Mouse (Mus musculus): ENCODE measurements around the gene Gak.
"Not testable (repeated sequence)": the region's sequence is repeated elsewhere in the genome, so short reads cannot be mapped to it uniquely, and the experiment has no call there.

Gene Gak

DNA sequence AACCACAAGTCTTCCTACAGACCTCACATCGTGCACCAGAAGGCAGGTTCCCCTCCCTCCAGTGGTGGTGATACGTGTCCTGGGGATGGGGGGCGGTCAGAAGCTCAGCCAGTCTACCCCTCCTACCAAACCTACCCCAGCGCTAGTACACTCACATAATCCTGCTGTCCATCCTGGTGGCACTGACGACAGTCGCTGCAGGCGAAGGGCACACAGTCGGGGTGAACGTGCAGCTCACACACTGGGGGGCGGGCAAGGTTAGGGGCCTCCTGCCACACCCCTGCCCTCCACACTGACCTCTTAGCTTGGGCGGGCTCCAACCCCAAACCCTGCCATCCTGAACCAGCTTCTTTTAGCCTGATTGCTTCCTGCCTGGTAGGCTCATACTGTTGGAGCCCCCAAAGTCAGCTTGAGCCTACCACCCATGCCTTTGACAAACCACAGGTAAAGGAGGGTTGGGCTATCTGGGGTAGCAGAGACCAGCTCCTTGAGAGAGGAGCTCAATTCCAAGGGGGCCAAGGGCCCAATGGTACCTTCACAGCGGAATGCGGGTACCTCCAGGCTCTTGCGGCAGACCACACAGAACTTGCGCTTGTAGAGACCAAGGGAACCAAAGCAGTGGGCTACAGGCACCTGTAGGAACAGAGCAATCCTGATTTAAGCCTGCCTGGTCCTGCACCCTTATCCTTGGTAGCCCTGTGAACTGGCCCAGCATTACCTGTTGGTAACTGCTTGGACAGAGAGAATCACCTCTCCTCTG lies 26.5 kb upstream of the Gak start:
- no peak for DNase-seq (ENCODE audit: low spot score)

DNA sequence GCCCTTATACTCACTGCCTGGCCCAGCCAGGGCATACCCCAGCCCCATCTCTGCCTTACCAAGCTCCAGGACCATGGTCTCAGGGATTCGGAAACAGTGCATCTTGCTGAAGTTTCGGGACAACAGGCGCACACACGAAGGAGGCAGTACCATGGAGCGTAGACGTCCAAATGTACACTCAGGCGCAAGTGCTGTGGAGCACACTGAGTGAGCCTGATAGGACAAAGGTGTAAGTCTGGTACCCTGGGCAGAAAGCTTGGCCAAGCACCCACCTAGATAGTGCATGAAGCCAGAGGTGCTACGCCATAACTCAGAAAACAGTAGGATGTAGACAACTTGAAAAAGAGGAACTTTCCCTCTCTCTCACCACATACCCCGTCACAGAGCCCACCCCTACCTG lies 25.8 kb upstream of the Gak start:
- no peak for DNase-seq (ENCODE audit: low spot score)

DNA sequence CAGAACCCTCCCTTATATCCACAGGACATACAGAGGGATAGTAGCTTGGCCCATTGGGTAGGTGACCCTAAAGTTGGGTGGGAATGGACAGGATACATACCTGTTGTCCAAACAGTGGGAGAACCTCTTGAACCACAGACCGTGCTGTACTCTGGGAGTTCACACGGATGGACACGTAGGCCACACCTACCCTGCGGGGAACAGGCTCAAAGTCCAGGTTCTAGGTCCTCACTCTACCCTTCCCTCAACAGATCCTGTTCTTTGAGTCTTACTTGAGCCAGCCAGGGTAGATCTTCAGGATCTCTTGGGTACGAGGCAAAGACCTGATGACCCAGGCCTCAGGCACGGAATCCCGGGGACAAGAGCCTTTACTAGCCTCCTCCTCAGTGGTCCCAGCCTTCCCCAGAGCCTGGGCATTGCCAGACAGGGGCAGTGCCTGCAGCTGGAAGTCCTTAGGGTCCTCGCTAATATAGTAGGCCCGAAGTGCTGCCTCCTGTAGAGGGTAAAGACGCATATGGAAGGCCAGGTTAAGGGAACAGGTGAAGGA lies 25.0 kb upstream of the Gak start:
- DNase-seq (ENCODE audit: low spot score) = no peak

DNA sequence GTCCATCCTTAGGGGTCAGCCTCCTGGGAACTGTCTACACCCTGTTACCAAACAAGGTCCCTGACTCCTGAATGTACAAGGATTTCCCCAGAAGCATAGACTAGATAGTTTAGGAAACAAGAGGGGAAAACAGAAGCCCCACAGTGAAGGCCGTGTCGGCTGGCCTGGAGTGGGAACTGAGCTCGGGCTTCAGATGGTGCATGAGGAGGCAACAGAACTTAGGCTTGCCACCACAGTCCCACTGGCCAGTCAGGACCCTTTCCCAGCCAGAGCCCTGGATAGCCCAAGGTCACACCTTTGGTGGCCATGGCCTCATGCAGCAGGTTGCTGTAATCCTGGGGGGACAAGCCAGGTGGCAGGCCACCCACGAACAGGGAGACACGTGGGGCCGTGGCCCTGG lies 23.8 kb upstream of the Gak start:
- no peak for DNase-seq (ENCODE audit: low spot score)

GRCm38 (mm10) chr5:108651823-108652222 lies 22.3 kb upstream of the Gak start:
- peak; percentile 73 for DNase-seq (ENCODE audit: low spot score)

DNA sequence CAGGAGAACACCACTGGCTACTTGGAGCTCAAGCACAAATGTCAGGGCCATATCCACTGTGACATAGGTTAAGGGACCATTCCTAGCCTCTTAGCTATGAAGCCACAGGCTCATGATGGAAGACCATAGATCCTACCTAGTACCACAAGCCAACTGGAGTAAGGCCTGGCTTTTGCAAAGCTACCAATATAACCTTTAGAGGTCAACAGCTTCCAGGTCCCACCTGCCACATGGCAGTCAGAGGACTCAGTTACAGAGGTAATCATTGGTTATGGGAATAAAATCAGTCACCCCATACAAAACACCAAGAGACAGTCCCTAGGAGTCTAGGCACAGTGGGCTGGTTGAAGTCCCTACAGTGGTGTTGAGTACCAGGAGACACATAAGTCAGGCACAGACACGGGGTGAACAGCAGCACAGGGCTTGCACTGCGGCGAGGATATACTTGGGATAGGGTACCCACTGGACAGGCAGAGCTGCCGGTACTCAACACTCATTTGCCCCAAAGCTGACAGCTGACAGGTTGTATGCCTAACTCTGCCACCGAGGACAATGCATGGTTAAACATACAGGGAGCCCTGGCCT lies 21.7 kb upstream of the Gak start:
- DNase-seq (ENCODE audit: low spot score) = no peak

- DNase-seq (ENCODE audit: low spot score) = no peak
These were observed 20.8 kb upstream of the Gak start for GRCm38 (mm10) chr5:108650341-108650740.

- no peak for DNase-seq (ENCODE audit: low spot score)
These were observed 19.5 kb upstream of the Gak start for GRCm38 (mm10) chr5:108648937-108649576.

DNA sequence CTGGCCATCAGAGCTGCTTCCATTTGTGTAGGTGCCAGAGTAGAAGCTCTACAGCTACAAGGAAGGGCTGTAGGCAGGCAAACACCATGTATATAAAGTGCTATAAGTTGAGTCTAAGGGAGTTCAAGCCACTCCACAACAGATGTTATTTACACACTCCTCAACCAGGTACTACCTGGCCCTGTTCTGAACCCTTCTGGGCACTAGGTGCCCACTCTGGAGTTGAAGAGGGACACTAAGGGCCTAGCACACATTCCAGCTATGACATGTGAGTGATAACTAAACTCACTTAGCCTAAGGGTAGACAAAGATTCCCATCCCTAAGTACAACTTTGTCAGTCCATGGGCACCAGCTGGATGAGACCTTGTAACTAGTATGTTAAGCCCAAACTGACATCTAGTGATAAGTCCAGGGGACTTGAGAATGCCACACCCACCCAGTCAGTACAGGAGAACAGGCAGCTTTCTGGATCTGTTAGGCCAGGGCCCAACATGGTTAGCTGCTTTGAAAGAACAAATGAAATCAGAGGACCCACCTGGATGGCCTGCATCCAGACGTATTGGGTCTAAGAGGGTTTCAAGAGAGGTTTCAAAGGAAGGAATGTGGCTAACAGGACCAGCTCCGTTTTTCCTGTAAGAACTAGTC lies 18.4 kb upstream of the Gak start:
- DNase-seq (ENCODE audit: low spot score) = no peak

- no peak for DNase-seq (ENCODE audit: low spot score)
These were observed 17.8 kb upstream of the Gak start for GRCm38 (mm10) chr5:108647311-108647710.

GRCm38 (mm10) chr5:108646343-108646660 lies 16.7 kb upstream of the Gak start:
- no peak for DNase-seq (ENCODE audit: low spot score)

DNA sequence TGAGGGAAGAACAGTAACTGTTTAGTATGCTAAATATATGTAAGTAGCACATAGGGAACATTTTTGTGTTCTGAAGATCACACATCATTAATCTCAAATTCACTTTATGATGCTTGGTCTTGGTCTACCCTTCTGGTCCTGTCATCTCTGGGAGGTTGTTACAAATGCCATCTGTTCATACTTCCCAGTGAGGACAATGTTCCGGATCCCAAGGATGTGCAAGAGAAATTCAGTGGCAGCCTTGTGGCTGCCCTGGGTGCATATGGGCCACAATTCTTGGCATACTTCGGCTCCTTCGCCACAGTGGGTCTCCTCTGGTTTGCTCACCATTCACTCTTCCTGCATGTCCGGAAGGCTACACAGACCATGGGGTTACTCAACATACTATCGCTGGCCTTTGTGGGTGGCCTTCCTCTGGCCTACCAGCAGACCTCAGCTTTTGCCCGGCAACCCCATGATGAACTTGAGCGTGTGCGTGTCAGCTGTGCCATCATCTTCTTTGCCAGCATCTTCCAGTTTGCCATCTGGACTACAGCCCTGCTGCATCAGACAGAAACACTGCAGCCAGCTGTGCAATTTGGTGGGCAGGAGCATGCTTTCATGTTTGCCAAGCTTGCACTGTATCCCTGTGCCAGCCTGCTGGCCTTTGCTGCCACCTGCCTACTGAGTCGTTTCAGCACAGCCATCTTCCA lies 16.2 kb upstream of the Gak start:
- DNase-seq (ENCODE audit: low spot score) = no peak

DNA sequence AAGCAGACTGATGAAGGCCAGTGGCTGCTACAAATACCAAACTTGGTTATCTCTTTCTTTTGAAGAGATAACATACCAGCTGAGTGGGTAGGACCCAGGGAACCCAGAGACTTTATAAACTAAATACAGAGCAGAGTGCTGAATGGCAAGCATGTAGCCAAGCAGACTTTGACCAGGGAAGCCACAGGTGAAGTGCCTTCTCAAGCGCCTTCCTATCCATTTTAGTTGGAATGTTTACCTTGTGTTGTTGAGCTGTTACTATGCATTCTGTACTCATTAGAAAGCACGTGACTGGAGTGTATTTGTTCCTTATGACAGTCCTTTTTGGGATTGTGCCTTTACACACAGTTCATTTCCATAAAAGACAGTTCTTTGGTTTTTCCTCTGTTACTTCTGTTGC lies 14.1 kb upstream of the Gak start:
- no peak for DNase-seq (ENCODE audit: low spot score)

DNA sequence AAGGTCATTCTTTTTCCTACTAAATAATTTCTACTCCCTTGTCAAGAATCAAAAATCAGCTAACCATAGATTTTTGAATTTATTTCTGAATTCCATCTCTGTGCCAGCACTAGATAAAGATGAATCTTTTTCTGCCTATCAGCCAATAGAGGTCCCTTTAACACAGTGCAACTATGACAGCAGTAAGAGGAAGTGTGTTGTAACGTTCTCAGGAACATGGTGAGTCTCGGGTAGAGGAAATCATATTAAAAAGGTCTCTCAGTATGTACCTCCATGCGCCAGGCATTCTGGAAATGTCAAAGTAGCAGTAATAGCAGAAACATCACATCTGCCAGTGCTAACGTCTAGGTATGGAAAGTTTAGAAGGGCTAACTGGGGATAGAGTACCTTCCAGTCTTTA lies 6.6 kb upstream of the Gak start:
- no peak for DNase-seq (ENCODE audit: low spot score)

DNA sequence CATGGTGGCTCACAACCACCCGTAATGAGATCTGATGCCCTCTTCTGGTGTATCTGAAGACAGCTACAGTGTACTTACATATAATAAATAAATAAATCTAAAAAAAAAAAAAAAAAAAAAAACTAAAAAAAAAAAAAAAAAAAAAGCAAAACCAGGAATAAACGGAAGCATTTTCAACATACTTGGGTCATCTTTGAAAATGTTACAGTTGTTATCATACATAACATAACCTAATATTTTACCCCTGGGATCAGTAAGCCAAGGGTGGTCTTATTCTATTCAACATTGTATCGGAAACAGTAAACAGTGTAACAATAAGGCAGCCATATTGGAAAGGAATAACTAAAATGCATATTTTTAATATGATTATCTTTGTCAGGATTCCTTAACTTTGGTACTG lies 4.5 kb upstream of the Gak start:
- not testable (repeated sequence) for DNase-seq (ENCODE audit: low spot score)

- DNase-seq (ENCODE audit: low spot score) = no peak
These were observed 4.1 kb upstream of the Gak start for GRCm38 (mm10) chr5:108633676-108634075.

DNA sequence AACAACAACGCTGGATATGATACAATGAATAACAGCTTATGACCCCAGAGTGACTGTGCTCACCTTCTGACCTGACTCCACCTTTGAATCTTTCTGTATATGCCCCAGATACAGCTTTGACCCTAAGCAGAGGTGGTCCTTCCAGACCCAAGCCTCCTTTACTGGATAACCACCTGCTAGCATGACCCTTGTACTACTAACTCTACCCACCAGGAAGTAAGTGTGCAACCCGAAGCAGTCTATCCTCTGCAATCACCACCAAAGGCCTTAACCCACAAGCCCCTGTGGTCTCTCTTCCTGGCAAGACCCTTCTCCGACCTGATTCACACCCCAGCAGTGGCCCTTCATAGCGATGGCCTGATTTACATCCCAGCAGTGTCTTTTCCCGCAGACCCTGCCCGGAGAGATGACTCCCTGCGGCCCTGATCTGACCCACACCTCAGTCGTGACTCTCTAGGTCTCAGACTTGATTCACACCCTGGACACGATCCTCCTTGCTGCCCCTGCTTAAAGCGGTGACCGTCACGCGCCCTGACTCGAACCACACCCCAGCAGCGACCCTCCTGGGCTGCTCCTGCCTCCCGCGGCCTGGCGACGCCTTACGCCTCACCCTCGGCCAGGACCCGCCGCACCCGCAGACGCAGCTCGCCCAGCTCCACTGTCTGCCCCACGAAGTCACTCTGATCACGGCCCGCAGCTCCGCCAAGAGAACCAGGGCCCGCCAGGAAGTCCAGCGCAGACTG lies 493 bp downstream of the Gak start:
- peak; percentile 36 for DNase-seq (ENCODE audit: low spot score)

- DNase-seq (ENCODE audit: low spot score) = no peak
These were observed 3.4 kb downstream of the Gak start for GRCm38 (mm10) chr5:108626050-108626660.

GRCm38 (mm10) chr5:108621870-108622269 lies 7.7 kb downstream of the Gak start:
- no peak for DNase-seq (ENCODE audit: low spot score)

DNA sequence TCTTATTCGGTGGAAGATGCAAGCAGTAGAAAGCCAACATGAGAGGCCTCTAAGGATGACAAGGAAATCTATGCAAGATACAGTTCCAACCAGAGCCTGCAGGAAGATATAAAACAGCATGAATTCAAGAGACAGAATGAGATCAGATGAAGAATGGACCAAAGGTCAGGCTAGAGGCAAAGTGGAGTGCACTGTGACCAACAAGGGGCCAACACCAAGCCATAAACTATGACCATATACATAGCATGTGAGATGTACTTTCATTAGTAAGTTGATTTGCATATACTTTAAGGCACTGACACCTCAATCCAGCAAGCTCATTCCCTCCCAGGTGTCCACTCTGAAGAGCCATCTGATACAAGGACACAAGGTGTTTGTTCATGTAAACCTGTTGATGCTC lies 19.1 kb downstream of the Gak start:
- no peak for DNase-seq (ENCODE audit: low spot score)

DNA sequence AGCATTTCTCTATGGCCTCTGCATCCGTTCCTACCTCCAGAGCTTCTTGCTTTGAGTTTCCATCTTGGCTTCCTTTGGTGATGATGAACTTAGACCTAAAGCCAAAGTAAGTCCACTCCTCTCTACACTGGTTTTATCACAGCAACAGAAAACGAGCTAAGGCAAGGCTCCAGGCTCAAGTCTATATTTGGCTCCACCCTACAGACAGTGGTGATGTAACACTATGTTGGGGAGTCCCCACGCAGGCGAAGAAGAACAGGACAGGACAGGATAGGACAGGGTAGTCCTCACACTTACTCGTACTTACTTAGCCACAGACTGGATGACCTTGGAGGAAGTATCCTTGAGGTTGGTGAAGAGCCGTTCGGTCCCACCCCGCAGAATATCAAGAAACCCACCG lies 27.0 kb downstream of the Gak start:
- DNase-seq (ENCODE audit: low spot score) = no peak
